Mouse (Mus musculus) B cell, adult 62 days (primary cell): ENCODE results near the gene Lamp1. TPM values are rescaled to one million over a fixed set of nuclear protein-coding genes. Genes with fewer than 3 reads are reported as not detected.

ENCODE experiments used
- total RNA-seq: library from RNA; stranded (reverse); gene quantifications from 4 replicates; pipeline ENCODE4 v1.2.4, GENCODE M21; 2023

Gene Lamp1
- 136 to 148 TPM (median 146 TPM) in 4 replicates for total RNA-seq

GRCm38 (mm10) chr8:13158718-13159376 lies at the start of gene Lamp1:
Gene Lamp1 (plus strand): TSS chr8:13159161.

DNA sequence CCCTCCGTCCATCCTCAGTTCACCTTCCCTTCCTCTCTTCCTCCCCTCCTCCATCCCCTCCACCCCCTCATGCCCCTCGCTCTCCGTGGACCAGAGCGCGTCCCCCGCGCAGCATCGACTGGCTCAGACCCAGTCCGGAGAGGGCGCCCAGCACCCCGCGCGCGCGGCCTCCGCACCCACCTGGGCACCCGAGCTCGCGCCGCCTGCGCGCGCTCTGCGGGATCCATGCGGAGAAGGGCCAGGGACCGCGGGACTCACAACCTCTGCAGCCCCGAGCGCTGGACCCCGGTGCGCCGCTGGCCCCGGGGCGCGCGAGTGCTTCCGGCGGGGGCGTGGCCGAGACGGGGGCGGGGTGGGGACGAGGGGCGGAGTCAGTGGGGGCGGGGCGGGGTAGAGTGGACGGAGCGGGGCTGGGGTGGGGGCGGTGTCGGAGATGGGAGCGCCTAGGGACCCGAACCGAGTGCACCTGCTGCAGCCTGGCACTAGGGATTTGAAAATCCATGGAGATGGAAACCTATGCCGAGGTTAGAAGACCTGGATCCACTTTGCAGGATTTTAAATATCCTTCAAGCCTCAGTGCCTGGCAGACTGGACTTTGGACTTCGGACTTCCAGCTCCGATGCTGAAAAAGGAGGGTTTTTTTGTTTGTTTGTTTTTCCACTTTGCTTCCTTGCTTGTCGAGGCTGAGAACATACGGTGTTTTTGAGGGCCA lies 41.5 kb downstream of the Lamp1 start, which contains the start of gene Grtp1:
Gene Grtp1, minus strand, starts transcription at position 320 of the 712 bp plus-strand sequence.

Other genes with a start within 250 kb of the Lamp1 start
- gene F7, start 133.1 kb upstream of the Lamp1 start, total RNA-seq: not detected in 4 replicates
- gene F10, start 121.9 kb upstream of the Lamp1 start, total RNA-seq: not detected in 4 replicates
- gene Proz, start 98.2 kb upstream of the Lamp1 start, total RNA-seq: not detected in 4 replicates
- gene Pcid2, start 53.7 kb upstream of the Lamp1 start, total RNA-seq: 32.0 to 38.7 TPM (median 36.2 TPM) in 4 replicates
- gene Cul4a, start 53.5 kb upstream of the Lamp1 start, total RNA-seq: 42.3 to 56.1 TPM (median 49.9 TPM) in 4 replicates
- not detected in 4 replicates for gene Grtp1, start 41.5 kb downstream of the Lamp1 start, total RNA-seq
- not detected in 4 replicates for gene Adprhl1, start 95.0 kb downstream of the Lamp1 start, total RNA-seq
- gene Dcun1d2, start 129.0 kb downstream of the Lamp1 start, total RNA-seq: 9.9 to 13.9 TPM (median 13.2 TPM) in 4 replicates
- 15.7 to 19.0 TPM (median 17.5 TPM) in 4 replicates for gene Tmco3, start 129.0 kb downstream of the Lamp1 start, total RNA-seq
- 23.4 to 26.9 TPM (median 25.5 TPM) in 4 replicates for gene Tfdp1, start 179.6 kb downstream of the Lamp1 start, total RNA-seq
- not detected in 4 replicates for gene Atp4b, start 237.7 kb downstream of the Lamp1 start, total RNA-seq
- 0.06 TPM in 1 of 4 replicates, not detected in the others for gene Grk1, start 245.9 kb downstream of the Lamp1 start, total RNA-seq